Mouse (Mus musculus) thymus, postnatal 4 days (tissue): ENCODE results near the gene Taf5.

Source experiments
- DNase-seq: peaks from one replicate; pipeline ENCODE4 v3.0.0; 2021

Taf5 gene

DNA sequence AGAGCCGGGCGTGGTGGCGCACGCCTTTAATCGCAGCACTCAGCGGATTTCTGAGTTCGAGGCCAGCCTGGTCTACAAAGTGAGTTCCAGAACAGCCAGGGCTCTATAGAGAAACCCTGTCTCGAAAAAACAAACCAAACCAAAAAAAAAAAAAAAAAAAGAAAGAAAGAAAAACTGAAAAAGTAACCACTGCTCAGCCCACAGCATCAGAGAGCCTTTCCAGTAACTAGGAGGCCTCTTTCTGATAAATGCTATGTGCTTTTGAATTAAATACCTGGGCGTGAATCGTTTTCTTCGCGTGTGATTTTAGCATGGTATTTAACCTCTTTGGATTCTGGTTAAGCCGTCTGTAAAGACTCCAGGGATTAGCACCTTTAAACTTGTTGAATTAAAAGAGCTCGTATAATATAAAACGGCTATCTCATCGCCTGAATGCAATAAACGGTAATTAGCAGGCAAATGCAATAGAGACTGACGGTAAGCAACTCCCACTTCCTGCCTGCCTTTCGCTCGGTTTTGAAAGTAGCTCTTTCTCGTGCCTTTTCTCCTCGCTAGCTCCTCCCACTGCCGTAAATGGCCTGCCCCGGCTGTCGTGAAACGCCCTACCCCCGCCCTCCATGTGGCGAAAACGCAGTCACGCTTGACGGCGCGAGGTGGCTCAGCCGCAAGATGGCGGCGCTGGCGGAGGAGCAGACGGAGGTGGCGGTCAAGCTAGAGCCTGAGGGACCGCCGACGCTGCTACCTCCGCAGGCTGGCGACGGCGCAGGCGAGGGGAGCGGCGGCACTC is at the start of gene Taf5:
Gene Taf5 (plus strand): TSS at position 651 of the 787 bp plus-strand sequence.
- peak; percentile 98 for DNase-seq

DNA sequence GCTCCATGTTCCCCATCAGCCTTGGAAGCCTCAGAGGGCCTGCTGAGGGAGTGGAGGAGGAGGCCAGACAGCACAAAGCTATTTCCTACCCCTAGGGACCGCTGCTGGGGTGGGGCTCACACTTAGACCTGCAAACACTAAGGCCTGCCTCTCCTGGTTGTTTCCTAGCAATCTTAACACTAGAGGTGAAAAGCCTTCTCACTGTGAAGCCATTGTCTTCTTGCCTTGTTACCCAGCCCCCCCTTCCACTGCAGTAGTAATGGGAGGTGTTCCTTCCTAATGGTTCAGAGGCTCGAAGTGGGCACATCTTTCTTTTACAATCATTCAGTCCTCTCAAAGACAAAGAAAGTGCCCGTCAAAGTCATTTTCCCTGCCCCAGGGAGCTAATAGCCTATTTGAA is 49.7 kb upstream of the Taf5 start:
- DNase-seq: no peak

DNA sequence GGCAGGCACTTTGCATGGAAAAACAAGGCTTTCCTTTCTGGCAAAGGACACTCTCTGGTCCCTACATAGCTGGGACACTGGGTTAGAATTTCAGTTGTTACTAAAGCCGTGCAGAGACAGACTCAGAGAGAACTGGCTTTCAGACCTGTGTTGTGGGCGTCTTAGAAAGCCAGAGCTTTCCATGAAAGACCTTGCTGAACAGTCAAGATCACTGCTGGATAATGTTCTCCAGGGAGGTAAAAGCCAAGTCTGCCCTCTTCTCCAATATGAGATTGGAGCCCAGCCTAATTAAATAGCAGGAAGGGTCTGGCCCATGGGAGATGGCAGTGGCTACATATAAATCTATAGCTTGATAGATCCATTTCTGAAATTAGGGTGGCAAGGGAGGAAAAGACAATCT is 49.2 kb upstream of the Taf5 start:
- DNase-seq: no peak

DNA sequence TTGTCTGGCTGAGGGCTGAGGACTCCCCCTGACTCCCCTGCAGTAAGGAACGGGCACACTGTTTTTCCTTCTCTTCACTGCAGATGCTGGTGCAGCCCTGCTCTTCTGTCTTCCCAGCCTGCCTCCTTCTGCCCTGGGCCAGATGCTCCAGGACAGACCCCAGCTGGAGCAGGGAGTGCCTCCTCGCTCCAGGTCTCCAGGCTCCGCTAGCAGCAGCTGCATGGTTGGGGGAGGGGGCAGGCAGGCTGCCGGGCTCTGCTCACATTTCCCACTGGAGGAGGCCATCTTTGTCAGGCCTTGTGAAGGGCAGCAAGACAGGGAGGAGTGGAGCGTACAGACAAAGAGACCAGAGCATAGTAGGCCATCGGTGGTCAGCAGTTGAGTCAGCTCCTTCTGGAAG is 48.2 kb upstream of the Taf5 start:
- DNase-seq: no peak

DNA sequence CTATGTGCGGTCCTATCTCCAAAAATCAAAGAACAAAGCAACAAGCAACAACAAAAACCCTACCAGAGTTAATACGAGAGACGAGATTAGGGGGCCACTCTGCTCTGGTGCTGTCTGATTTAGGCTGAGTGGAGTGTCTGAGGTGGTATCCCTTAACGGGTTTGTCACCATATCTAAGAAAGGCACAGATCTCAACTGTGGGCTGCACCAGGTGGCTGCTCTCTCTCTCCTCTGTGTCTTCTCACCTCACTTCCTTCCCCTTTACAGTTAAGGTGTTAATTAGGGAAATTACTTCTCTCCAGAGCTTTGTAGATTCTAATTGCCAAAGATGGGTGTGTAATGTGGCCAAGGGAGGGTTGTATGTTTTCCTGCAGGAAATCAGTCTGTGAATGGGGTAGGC is 44.8 kb upstream of the Taf5 start:
- DNase-seq: no peak

DNA sequence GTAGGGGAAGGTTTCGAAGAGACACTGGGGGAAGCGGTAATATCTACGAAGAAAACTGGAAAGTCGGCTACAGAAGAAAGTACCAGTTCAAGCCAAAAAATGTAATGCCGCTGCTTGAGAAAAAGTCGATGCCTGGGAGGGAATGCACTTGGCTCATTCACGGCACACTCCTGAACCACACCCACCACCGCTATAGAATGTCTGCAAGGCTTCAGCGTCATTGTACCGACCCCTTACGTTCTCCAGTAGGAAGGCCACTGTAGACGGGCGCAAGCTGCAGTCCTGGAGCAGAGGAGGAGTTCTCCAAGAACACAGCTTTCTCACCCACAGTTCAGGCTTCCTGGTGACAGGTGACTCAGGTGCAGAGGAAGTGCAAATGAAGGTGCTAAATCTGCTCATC is 44.0 kb upstream of the Taf5 start:
- no peak for DNase-seq

DNA sequence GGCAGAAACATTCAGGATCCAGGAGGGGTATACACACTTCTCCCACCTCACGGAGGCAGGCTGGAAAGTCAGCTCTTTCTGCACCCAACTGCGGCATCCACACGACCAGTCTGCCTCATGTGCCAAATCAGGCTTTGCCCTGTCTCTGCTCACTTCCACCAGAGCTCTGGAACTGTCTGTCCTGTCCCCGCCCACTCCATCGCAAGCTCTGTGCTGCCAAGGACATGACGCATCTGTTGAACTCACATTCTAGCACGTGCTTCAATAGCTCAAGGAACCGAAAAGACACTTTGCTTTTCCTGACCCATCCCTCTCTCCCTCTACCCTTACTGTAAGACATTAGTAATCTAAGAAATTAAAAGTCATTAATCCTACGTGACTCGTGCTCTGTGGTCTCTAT is 42.6 kb upstream of the Taf5 start:
- no peak for DNase-seq

DNA sequence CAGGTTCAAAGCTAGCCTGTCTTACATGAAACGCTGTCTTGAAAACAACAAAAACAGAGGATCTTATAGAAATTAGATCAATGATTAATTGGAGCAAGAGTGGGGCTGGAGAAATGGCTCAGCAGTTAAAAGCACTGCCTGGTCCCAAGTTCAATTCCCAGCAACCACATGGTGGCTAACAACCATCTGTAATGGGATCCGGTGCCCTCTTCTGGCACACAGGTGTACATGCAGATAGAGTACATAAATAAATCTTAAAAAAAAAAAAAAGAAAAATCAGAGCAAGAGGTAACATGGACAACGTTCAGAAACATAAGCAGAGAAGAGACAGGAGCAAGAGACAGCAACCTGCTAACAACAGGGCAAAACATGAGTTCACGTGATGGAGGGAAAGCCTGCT is 41.0 kb upstream of the Taf5 start:
- no peak for DNase-seq

DNA sequence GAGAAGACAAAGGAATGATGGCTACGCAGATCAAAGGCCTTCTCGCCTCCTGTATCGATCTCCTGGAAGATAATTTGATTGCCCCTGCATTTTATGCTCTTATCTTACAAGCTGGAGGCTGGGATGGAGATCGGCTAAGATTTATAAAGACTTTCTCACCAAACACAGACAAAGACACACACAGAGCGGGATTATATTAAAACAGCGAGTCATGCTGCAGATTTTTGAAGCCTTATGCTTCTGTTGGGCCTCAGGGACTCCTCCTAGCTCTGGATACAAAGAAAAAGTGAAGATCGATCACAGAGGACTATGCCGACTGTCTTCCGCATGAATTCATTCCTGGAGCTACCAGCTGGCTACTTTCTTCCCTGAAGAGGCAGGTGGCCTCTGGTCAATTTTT is 37.8 kb upstream of the Taf5 start:
- no peak for DNase-seq

DNA sequence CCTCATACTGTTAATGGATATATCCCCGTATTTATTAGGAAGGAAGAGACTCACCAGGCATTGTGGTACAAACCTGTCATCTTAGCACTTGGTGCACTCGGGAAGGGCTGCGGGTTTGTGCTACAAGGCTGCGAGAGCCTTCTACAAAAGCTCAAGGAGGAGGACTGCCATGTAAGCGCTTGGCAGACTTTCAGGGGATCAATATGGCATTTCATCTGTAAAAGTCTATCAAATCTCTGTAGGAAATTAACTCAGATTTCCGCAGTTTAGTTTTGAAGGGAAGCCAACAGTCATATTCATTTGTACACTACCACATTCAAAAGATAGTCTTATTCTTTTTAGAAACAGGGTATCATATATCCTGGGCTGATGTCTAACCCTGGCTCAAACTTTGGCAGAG is 35.8 kb upstream of the Taf5 start:
- DNase-seq: no peak

DNA sequence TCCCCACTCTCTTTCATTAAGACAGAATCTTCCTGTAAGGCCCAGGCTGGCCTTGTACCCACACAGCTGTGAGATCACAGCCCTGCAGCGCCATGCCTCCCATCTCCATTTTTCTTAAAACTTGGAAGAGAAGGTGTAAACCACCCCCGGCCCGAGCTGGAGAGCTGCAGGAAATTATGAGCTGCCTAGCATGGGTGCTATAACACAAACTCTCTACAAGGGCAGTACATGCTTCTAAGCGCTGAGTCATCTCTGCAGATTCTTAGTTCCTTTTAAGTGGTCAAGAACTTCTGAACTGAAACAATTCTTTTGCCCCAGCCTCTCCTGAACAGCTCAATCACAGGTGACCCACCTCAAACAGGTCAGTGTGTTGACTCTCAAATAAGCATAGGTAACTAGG is 32.6 kb upstream of the Taf5 start:
- no peak for DNase-seq

DNA sequence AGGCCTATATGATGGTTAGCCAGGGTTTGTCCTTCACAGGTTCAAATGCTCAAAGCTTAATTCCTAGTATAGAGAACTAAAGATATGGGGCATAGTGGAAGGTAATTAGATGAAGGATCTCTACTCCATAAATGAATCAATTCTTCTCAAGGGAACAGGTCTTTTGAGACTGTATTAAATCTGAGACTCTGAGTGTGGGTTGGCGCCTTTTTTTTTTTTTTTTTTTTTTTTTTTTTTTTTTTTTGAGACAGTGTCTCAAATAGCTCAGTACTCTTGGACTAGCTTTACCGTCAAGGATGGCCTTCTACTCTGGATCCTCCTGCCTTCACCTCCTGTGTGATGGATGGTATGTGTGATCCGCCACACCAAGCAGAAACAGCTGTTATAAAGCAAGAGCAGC is 30.9 kb upstream of the Taf5 start:
- DNase-seq: no peak

DNA sequence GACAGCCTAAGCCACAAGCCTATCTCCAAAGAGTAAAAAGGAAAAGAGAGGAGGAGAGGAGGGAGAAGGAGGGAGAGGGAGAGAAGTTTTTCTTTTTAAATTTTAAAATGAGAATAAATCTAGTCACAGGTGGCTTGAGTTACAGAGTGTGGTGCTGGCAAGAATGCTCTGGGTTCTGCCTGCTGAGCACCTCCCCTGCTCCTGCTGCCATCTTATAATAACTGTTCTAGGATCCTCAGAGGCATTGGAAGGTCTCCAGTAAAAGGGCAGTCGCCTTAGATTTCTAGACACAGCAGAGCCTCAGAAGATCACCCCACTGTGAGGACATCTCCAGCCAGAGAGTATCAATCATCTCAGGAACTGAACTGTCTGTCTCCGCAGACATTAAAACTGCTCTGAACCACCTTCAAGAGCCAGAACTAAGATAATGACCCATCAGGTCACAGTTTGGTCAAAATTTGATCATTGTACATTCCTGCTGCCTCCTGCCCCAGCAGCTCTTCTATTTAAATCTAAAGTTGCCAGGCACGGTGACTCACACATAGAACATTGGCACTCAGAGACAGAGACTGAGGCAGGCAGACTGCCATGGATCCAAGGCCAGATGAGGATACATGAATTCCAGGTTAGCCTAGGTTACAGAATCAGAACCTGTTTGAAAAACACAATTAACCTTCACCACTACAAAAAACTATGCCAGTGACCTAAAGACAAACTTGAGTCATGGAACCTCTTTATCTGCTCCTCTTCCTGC is 26.6 kb upstream of the Taf5 start:
- no peak for DNase-seq

DNA sequence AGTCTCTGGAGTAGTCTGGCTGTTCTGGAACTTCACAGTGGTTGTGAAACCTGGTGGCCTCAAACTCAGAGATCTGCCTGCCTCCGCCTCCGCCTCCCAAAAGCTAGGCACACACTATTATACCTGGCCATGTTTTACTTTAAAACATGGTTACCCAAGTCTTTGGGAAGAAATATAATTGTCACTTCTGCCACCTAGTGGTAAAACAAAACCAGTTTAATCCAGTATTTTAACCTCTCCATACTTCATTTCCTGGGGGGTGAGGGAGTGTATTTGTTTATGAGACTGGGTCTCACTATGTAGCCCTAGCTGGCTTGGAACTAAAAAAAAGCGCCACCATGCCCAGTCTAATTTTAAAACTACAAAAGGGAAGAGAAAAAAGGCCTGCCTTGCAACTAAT is 23.9 kb upstream of the Taf5 start:
- DNase-seq: no peak

DNA sequence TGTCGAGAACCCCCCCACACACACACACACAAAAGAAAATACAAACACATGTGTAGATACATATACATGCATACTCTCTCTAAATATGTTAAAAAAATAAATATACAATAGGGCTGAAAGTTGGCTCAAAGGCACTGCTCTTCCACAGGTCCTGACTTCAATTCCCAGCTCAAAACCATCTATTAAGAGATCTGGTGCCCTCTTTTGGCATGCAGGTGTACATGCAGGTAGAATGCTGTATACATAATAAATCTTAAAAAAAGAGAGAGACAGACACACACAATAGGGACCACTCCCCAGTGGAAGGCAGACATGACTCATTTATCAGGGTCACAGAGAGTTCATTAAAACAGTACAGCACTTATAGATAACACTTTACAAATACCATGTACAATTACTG is 21.2 kb upstream of the Taf5 start:
- no peak for DNase-seq

DNA sequence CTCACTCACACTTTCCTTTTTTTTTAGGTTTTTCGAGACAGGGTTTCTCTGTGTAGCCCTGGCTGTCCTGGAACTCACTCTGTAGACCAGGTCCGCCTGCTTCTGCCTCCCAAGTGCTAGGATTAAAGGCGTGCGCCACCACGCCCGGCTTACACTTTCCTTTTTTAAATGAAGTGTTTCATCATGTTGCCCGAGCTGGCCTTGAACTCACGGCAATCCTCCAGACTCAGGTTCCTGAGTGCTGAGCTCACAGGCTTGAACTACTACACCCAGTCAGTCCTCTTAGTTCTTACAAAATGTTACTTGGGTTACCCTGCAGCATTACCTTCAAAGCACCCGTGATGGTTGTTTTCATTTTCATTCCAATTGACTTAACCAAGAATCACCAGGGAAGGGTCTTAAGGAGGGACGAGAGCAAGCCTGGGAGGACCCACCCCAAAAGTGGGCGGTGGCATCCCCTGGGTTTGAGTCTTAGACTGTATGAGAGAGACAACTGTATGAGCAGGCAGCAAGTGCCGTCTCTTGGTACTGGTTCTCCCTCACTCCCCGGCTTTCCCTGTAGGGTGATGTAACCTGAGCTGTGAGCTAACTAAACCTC is 20.2 kb upstream of the Taf5 start:
- DNase-seq: no peak

DNA sequence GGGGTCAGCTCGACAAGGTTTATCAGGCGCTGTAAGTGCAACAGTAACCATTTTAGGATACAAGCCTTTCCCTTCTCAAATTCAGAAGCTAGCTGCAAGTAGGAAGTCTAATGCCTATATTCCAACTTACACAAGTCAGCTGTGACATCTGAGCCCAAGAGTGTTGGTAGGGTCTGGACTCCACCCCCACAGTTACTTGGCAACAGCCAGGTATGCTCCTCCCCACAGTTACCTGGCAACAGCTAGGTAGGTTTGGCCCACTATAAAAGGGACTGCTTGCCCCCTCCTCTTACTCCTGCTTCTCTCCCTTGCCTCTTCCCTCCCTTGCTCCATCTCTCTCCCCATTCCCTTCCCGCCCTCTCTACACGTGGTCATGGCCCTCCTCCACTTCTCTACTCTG is 18.5 kb upstream of the Taf5 start:
- DNase-seq: no peak

DNA sequence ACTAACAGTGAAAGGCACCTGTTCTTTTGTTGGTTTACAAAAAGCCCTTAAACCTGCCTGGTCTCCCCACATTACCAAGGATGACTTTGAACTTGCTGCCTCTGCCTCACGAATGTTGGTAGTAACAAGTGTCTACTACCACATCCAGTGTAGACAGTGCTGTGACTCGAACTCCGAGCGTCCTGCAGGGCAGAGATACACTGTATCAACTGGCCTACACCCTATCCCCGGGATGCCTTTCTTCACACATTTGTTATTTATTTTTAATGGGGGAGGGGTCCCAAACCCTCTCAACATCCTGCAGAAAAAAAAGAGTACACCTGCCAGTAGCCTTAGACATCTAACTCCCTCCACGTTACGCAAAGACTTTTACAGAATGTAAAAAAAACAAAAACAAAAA is 17.7 kb upstream of the Taf5 start:
- DNase-seq: peak; percentile 22

DNA sequence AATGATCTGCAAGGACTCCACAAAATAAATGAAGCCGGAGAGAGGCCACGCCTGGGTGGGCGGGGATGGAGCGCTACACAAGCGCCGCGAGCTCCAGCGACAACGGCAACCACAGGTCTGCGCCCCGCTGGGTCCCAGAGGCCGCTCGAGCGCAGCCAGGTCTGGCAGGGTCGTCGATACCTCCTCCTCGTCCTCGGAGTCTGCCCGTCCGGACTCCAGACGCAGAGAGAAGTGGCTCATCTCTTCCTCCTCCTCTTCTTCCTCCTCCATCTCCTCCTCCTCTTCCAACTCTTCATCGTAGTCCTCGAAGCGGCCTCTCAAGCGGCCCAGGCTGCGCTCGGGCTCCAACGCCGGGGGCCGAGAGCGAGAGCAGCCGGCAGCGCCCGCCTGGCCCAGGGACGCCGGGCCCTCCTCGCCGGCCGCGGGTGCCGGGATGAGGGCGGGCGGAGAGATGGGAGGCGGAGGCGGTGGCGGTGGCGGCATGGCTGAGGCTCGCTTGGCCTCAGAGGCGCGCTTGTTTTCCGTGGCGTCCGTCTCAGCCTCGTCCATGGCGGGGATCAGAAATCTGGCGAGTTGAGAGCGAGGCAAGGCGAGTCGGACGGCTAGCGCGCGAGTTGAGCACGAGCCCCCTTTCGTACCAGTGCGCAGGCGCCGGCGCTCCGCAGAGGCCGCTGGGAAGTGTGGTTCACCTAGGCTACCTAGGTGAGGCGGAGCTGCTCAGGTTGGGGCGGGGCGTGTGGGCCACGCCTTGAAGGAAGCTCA is 17.1 kb upstream of the Taf5 start, which contains the start of gene Pcgf6:
Gene Pcgf6 (minus strand): TSS at position 636 of the 762 bp plus-strand sequence.
- DNase-seq: peak; percentile 89

DNA sequence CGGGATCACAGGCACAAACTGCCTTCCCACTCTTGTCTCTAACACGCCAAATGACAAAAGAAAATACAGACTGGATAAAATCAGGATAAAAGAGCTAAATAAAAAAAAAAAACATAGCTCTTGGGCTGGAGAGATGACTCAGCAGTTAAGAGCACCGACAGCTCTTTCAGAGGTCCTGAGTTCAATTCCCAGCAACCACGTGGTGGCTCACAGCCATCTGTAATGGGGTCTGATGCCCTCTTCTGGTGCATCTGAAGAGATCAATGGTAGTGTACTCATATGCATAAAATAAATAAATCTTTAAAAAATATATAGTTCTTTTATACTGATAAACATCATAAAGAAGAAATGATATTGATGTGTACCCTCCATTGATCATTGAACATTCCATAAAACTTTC is 14.6 kb upstream of the Taf5 start:
- DNase-seq: no peak

DNA sequence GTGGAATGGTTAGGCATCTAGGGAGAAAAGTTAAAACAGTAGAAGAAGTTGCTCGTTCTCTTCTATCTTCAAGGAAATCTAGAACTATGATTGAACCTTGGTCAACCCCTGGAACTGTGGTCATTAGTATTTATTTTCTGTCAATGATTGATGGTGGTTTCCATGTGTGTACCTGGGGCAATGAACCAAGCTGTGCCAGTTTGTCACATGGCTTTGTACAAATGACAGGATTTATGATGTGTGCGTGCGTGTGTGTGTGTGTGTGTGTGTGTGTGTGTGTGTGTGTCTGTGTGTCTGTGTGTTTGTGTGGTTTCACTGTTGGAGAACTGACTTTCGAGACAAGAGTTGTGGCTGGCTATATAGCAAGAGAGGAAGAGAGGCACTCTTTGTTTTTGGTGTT is 14.1 kb upstream of the Taf5 start:
- DNase-seq: no peak

DNA sequence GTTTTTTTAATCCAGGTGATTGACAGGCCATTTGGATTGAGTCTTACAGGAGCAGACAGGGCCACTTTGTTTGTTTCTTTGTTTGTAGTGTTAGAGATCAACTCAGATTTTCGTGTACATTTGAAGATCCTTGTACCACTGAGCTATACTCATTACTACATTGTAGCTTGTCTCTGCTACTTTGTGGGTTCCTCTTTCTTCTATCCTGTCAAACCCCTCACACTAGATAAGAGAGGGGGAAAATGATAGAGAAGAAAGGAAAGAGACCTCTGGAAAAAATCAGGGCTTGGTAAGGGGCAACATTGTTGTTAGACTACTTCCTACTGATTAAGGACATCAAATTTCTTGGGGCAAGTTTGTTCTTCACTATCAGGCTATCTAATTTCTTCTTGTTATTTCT is 9.9 kb upstream of the Taf5 start:
- DNase-seq: no peak

DNA sequence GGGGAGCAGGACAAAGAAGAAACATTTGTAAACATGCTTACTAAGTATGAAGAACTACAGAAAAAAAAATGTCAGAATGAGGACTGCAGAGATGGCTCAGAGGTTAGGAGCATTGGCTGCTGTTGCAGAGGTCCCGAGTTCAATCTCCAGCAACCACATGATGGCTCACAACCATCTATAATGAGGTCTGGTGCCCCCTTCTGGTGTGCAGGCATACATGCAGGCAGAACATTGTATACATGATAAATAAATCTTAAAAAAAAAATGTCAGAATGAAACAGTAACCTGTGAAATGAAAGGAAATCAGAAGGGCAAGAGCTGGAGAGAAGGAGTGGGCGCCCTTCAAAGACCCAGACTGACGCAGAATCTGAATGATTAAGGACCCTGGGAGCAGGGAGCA is 1.7 kb upstream of the Taf5 start:
- DNase-seq: peak; percentile 21
